Mouse (Mus musculus) midbrain, embryonic 12.5 days (tissue): ENCODE measurements around the gene Lemd1. TPM values are rescaled to one million over a fixed set of nuclear protein-coding genes. Genes with fewer than 3 reads are reported as not detected.

Experiments used
- ATAC-seq: fragments of 200-750 bp; cut with Nextera tagmentation; 2 replicates; pipeline ENCODE4 v1.8.0; 2017; ENCODE audit warnings: low read depth, moderate TSS enrichment, moderate library complexity; ENCODE audit not compliant: low FRiP score
- H3K27ac ChIP-seq: fragments of 300-500 bp; sonication (generic); replicated peaks from 2 replicates; pipeline ENCODE4 v1.5.1; 2016; ENCODE audit warnings: mild to moderate bottlenecking
- H3K27me3 ChIP-seq: fragments of 300-500 bp; sonication (generic); 2 replicates; pipeline ENCODE4 v1.6.1; 2016; ENCODE audit warnings: mild to moderate bottlenecking
- H3K36me3 ChIP-seq: fragments of 300-500 bp; sonication (generic); 2 replicates; pipeline ENCODE4 v1.6.1; 2016
- H3K4me1 ChIP-seq: fragments of 300-500 bp; sonication (generic); 2 replicates; pipeline ENCODE4 v1.6.1; 2016
- H3K4me2 ChIP-seq: fragments of 300-500 bp; sonication (generic); replicated peaks from 2 replicates; pipeline ENCODE4 v1.6.1; 2016; ENCODE audit warnings: mild to moderate bottlenecking, moderate library complexity
- H3K4me3 ChIP-seq: fragments of 300-500 bp; sonication (generic); 2 replicates; pipeline ENCODE4 v1.5.1; 2016; ENCODE audit warnings: mild to moderate bottlenecking
- H3K9ac ChIP-seq: fragments of 300-500 bp; sonication (generic); replicated peaks from 2 replicates; pipeline ENCODE4 v1.6.1; 2016; ENCODE audit warnings: mild to moderate bottlenecking, moderate library complexity
- H3K9me3 ChIP-seq: fragments of 300-500 bp; sonication (generic); 2 replicates; pipeline ENCODE4 v1.6.1; 2016; ENCODE audit warnings: mild to moderate bottlenecking
- whole genome bisulfite sequencing: fragments of 180-500 bp; shearing (Covaris S2); methylation state at CpG from one replicate; pipeline ENCODE4 v1.1.7; 2016; 5-methylcytosine and 5-hydroxymethylcytosine counted together
- polyA plus RNA-seq: library from polyadenylated mRNA; unstranded; fragments of >200 nt; fragmentation: Nextera tagmentation; extraction: Ambion mirVana; gene quantifications from 2 replicates; pipeline ENCODE4 v1.2.1, GENCODE M21; 2016

Gene Lemd1
- polyA plus RNA-seq, 1 experiment from 2014 or later = 15.6 TPM

GRCm38 (mm10) chr1:132195100-132195499 lies 3.9 kb downstream of the Lemd1 start:
- WGBS = 34% methylated on average over 9 of the region's 9 CpGs
- Histone ChIP-seq H3K27ac (peak overlapping the region; percentile 56), H3K9ac (peak overlapping the region; percentile 46; the same call in 1 of the 2 replicates), H3K4me1 (peaks cover 83% of the 10 kb centered on the region), H3K36me3 (peaks cover 10% of the 10 kb centered on the region), H3K27me3 (no peaks in the 10 kb centered on the region), H3K9me3 (no peaks in the 10 kb centered on the region), H3K4me2 (peak overlapping the region; percentile 81), H3K4me3 (no peak overlapping the region)
- ATAC-seq = no peak

DNA sequence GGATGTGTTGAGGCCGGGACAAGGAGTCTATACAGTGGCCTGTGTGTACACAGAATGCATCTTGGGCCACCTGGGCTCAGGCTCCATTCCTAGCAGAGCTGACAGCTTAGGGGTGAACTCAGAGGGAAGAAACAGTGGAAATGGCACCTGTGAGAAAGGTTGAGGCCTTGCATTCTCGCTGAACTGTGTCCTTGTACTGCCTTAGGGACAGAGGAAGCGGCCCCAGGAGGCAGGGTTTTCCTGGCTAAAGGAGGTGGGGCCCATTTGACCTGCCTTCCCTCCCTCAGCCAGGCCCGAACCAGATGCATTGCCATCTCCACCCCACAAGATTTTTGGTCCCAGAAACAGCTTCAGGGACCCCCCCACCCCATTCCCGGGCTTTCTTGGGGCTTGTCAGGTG lies 4.5 kb downstream of the Lemd1 start:
- 0 out of 2 replicates have a peak overlapping the region, but pooled peaks have one; percentile 4 for H3K4me3 ChIP-seq
- whole genome bisulfite sequencing = 23% methylated on average over 5 of the region's 5 CpGs
- peaks cover 88% of the 10 kb centered on the region for H3K4me1 ChIP-seq
- peak overlapping the region; percentile 81 for H3K4me2 ChIP-seq
- peak overlapping the region; percentile 56; the same call in 1 of the 2 replicates for H3K27ac ChIP-seq
- H3K9ac ChIP-seq = peak overlapping the region; percentile 46
- no peak for ATAC-seq
- H3K27me3 ChIP-seq = no peaks in the 10 kb centered on the region
- no peaks in the 10 kb centered on the region for H3K9me3 ChIP-seq
- peaks cover 10% of the 10 kb centered on the region for H3K36me3 ChIP-seq

- Histone ChIP-seq H3K9ac (no peak overlapping the region; the same call in 1 of the 2 replicates), H3K4me1 (peaks cover 95% of the 10 kb centered on the region)
Observed at GRCm38 (mm10) chr1:132196337-132196736, 5.1 kb downstream of the Lemd1 start.

DNA sequence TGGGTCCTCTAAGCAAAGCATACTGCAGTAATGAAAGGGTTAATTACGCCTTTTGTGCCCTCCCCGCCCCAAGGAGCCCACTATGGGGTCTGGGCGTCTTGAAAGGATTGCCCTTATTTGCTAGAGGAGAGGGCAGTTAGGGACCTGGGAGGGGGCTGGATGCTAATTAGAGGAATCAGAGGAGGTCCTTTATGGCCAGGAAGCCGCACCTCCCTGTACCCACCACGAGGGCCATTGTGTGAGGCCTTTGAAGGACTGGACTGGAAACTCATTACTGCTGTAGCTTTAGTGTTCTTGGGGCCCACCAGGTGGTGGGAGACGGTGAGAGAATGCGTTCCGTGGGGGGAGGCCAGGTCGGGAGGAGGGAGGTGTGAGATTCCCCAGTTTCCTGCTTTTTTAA lies 6.4 kb downstream of the Lemd1 start:
- H3K4me1 ChIP-seq = peaks cover 100% of the 10 kb centered on the region
- H3K27me3 ChIP-seq = no peaks in the 10 kb centered on the region
- peaks cover 10% of the 10 kb centered on the region for H3K36me3 ChIP-seq
- no peaks in the 10 kb centered on the region for H3K9me3 ChIP-seq
- H3K4me2 ChIP-seq = peak overlapping the region; percentile 81
- peak overlapping the region; percentile 87 for H3K27ac ChIP-seq
- H3K4me3 ChIP-seq = peak overlapping the region; percentile 9; the same call in 1 of the 2 replicates
- no peak overlapping the region; the same call in 1 of the 2 replicates for H3K9ac ChIP-seq
- no peak for ATAC-seq
- WGBS = 7% methylated on average over 9 of the region's 9 CpGs

More at GRCm38 (mm10) chr1:132196337-132196736, 5.1 kb downstream of the Lemd1 start:
- H3K4me2 ChIP-seq = peak overlapping the region; percentile 81
- peak overlapping the region; percentile 58 for H3K27ac ChIP-seq
- peaks cover 10% of the 10 kb centered on the region for H3K36me3 ChIP-seq
- H3K4me3 ChIP-seq = no peak overlapping the region
- WGBS = 17% methylated on average over 7 of the region's 7 CpGs
- no peak for ATAC-seq
- no peaks in the 10 kb centered on the region for H3K27me3 ChIP-seq
- no peaks in the 10 kb centered on the region for H3K9me3 ChIP-seq

DNA sequence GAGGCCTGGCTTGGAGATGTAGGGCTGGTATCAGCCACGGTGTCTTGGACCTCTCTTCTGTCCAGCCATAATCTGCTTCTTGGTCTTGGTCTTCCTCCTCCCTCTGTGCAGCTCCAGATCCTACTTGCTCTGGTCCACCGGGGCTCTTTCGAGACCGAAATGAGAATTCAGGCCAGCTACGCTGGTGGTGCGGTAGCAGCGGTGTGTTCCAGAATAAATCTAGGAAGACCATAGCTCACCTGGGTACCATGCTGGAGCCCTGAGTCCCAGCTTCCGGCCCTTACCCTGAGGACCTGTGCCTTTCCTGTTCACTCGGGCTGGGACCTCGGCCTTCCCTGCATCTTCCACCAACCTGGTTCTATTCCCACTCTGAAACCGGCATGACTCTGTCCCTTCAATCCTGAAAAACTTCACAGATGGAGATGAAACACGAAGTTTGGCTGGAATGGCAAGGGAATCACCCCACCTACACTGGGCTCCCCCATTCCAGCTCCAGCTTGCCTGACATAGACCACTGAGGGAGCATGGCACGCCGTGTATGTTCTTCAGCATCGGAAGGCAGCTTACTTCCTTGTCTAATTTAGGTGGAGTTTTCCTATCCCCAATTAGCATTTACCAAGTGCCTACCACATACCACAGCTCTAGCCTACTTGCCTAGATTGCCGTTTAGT lies 7.3 kb downstream of the Lemd1 start:
- ATAC-seq = no peak
- no peaks in the 10 kb centered on the region for H3K9me3 ChIP-seq
- H3K27ac ChIP-seq = peak overlapping the region; percentile 87
- H3K27me3 ChIP-seq = no peaks in the 10 kb centered on the region
- H3K36me3 ChIP-seq = peaks cover 10% of the 10 kb centered on the region
- H3K4me3 ChIP-seq = no peak overlapping the region
- H3K4me2 ChIP-seq = peak overlapping the region; percentile 81; the same call in 1 of the 2 replicates
- H3K4me1 ChIP-seq = peaks cover 99% of the 10 kb centered on the region
- 82% methylated on average over 16 of the region's 16 CpGs for WGBS
- H3K9ac ChIP-seq = no peak overlapping the region

DNA sequence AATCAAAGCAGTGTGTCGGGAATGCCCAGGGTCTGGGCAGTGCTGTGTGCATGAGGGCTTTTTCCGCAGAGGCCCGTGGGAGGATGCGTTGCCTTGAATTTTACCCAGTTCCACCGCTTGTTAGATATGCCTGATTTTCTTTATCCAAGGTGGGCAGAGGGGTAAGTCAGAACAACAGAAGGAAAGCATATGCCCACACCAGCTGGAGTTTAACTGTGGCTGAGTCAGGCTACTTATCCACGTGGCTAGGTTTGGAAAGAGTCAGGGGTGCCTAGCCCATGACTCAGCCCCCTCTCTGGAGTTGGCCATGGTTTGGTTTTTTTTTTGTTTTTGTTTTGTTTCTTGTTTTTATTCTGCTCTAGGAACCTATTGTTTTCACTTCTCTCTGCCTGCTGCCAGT lies 8.0 kb downstream of the Lemd1 start:
- peaks cover 15% of the 10 kb centered on the region for H3K36me3 ChIP-seq
- H3K27me3 ChIP-seq = no peaks in the 10 kb centered on the region
- WGBS = 65% methylated on average over 6 of the region's 6 CpGs
- H3K4me2 ChIP-seq = no peak overlapping the region
- no peak for ATAC-seq
- no peak overlapping the region for H3K4me3 ChIP-seq
- H3K27ac ChIP-seq = peak overlapping the region; percentile 87
- no peak overlapping the region for H3K9ac ChIP-seq
- H3K4me1 ChIP-seq = peaks cover 94% of the 10 kb centered on the region
- no peaks in the 10 kb centered on the region for H3K9me3 ChIP-seq

DNA sequence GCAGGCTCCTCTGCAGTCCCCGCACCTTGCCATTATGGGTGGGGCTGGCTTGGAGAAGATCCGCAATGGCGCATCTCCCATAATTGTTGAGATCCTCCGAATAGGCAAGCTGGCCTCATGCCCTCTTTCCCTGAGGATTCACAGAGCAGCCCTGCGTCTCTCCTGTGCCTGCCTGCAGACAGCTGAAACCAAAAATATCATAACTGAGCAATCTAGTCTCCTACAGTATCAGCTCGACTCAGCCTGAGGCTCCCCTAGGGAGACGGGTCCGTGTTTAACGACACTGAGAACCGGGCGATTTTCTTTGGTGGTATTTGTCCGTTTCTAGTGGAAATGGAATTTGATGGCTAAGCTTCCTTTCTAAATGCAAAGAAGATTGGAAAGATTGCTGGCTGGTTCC lies 8.7 kb downstream of the Lemd1 start:
- peak overlapping the region; percentile 87 for H3K27ac ChIP-seq
- ATAC-seq = no peak
- peaks cover 87% of the 10 kb centered on the region for H3K4me1 ChIP-seq
- peak overlapping the region; percentile 21 for H3K4me3 ChIP-seq
- WGBS = 6% methylated on average over 11 of the region's 12 CpGs
- no peaks in the 10 kb centered on the region for H3K27me3 ChIP-seq
- peaks cover 16% of the 10 kb centered on the region for H3K36me3 ChIP-seq
- H3K9me3 ChIP-seq = no peaks in the 10 kb centered on the region
- H3K4me2 ChIP-seq = peak overlapping the region; percentile 40
- H3K9ac ChIP-seq = no peak overlapping the region

GRCm38 (mm10) chr1:132200562-132201510 lies 9.6 kb downstream of the Lemd1 start:
- Histone ChIP-seq H3K27ac (peak overlapping the region; percentile 87), H3K9ac (peak overlapping the region; percentile 32), H3K4me2 (peak overlapping the region; percentile 40), H3K27me3 (no peaks in the 10 kb centered on the region), H3K4me1 (peaks cover 85% of the 10 kb centered on the region), H3K4me3 (peak overlapping the region; percentile 21), H3K9me3 (no peaks in the 10 kb centered on the region), H3K36me3 (peaks cover 16% of the 10 kb centered on the region)
- WGBS = 2% methylated on average over 11 of the region's 11 CpGs
- ATAC-seq = peak; percentile 90

GRCm38 (mm10) chr1:132201511-132201860 lies 10.3 kb downstream of the Lemd1 start:
- Histone ChIP-seq H3K36me3 (peaks cover 16% of the 10 kb centered on the region), H3K4me2 (peak overlapping the region; percentile 40), H3K27ac (peak overlapping the region; percentile 87), H3K4me3 (peak overlapping the region; percentile 21; the same call in 1 of the 2 replicates), H3K9ac (peak overlapping the region; percentile 32), H3K4me1 (peaks cover 81% of the 10 kb centered on the region), H3K27me3 (no peaks in the 10 kb centered on the region), H3K9me3 (no peaks in the 10 kb centered on the region)
- ATAC-seq = peak; percentile 10; the same call in 1 of the 2 replicates
- 14% methylated on average over 4 of the region's 4 CpGs for WGBS

GRCm38 (mm10) chr1:132201936-132202335 lies 10.7 kb downstream of the Lemd1 start:
- WGBS = 47% methylated on average over 2 of the region's 2 CpGs
- Histone ChIP-seq H3K4me3 (no peak overlapping the region), H3K4me2 (peak overlapping the region; percentile 40)

DNA sequence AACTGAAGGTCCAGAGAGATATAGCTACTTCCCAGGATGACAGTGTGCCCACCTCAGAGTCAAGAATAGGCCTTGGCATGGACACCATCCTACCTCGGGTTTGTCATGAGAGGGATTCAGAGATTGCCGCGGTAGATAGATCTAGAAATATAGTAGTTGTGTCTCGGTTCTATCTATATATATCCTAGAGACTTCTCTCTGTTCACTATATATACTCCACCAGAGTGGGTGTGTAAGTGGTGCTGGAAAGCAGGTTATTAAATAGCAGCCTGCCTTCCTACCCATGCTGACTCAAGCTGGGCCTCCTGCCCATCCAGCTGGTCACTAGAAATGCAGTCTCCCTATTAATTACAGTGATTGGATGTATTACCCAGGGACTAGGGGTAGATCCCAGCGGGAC lies 11.5 kb downstream of the Lemd1 start:
- no peak overlapping the region for H3K4me2 ChIP-seq
- ATAC-seq = no peak
- peak overlapping the region; percentile 87 for H3K27ac ChIP-seq
- no peak overlapping the region for H3K9ac ChIP-seq
- no peaks in the 10 kb centered on the region for H3K9me3 ChIP-seq
- H3K4me3 ChIP-seq = no peak overlapping the region
- peaks cover 16% of the 10 kb centered on the region for H3K36me3 ChIP-seq
- H3K4me1 ChIP-seq = peaks cover 78% of the 10 kb centered on the region
- no peaks in the 10 kb centered on the region for H3K27me3 ChIP-seq
- 95% methylated on average over 5 of the region's 5 CpGs for WGBS

More at GRCm38 (mm10) chr1:132201936-132202335, 10.7 kb downstream of the Lemd1 start:
- Histone ChIP-seq H3K4me1 (peaks cover 78% of the 10 kb centered on the region), H3K9ac (peak overlapping the region; percentile 32; the same call in 1 of the 2 replicates), H3K9me3 (no peaks in the 10 kb centered on the region), H3K27ac (peak overlapping the region; percentile 87), H3K36me3 (peaks cover 16% of the 10 kb centered on the region), H3K27me3 (no peaks in the 10 kb centered on the region)
- no peak for ATAC-seq
